Mouse (Mus musculus): ENCODE measurements at regions not wholly inside any gene's neighbourhood (a gene's known extent, or its start where the extent isn't known, plus 50 kb on each side); places are given as distances from the start of the nearest gene placed in this dataset.

- TF ChIP-seq POLR2A (IDR thresholded peaks at IDR 0.05; ENCODE audit: borderline replicate concordance, extremely low read depth, insufficient read depth, insufficient read length, poor library complexity, severe bottlenecking) (no peak), CTCF (IDR thresholded peaks at IDR 0.05; ENCODE audit: borderline replicate concordance, extremely low read depth, insufficient read depth, insufficient read length) (no peak)
These were observed 223.8 kb downstream of the Ccdc91 start for GRCm38 (mm10) chr6:147699449-147699848.

All from brain, embryonic 14.5 days (tissue).